Mouse (Mus musculus): ENCODE measurements around the gene Fbxo40.

GRCm38 (mm10) chr16:36927495-36928105 lies 62.7 kb downstream of the Fbxo40 start:
- TF ChIP-seq CTCF (IDR thresholded peaks at IDR 0.05; ENCODE audit: control insufficient read depth, insufficient read depth, insufficient replicate concordance, low read depth, low read length) (no peak), POLR2A (IDR thresholded peaks at IDR 0.05; ENCODE audit: control insufficient read depth, low read depth, low read length) (no peak)

Measured in testis, adult 2 months (tissue).